Mouse (Mus musculus) G1E-ER4 (cell line): ENCODE measurements around the gene H2-DMb1. TPM values are rescaled to one million over a fixed set of nuclear protein-coding genes. Genes with fewer than 3 reads are reported as not detected.

Experiments used
- GATA1 ChIP-seq: IDR thresholded peaks from one replicate; pipeline ENCODE4 v1.8.0; 2012; ENCODE audit warnings: low read length, inconsistent platforms
- polyA plus RNA-seq: library from polyadenylated mRNA; stranded (reverse); fragments of >175 nt; gene quantifications from 2 replicates; pipeline ENCODE4 v1.2.3, GENCODE M21; 2012

H2-DMb1 gene
- 0.10 TPM in 1 of 2 replicates, not detected in the other for polyA plus RNA-seq

DNA sequence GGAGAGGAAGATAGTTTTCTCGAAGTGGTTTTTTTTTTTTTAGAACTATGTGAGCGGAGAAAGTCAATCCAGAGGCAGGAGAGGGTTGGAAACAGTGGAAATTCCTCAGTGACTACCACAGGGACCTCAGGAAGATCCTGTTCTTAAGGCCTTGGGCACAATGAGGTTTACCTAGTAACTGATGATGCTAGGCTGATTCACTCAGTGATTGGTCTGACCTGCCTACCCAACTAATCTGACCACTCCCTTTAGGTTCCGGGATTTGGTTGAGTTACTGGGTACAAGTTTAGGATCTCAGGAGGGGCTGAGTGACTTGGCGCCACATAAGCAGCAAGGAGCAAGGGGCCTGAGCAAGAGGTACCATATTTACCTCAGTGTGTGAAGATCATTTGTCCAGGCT is at the start of gene H2-DMb1:
Gene H2-DMb1, plus strand, starts transcription at position 150 of the 400 bp plus-strand sequence.
- no peak for TF ChIP-seq GATA1

DNA sequence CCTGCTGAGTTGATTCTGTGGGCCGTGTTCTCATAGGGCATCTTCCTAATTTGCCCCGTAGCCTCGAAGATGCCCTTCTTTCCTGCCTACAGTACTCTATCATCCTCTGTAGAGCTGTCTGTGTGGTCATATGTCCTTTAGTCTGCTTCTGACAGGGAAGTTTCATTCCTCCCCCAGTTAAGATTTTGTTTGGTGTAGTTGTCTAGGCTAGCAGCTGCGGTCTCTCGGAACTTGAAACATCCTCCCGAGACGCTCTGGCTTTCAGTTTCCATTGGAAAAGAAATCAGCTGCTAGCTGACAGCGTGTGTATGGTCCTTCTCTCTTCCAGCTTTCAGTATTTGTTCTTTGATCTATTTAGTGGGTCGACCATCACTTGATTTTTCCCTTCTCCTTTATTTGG is 48.1 kb upstream of the H2-DMb1 start:
- no peak for TF ChIP-seq GATA1

DNA sequence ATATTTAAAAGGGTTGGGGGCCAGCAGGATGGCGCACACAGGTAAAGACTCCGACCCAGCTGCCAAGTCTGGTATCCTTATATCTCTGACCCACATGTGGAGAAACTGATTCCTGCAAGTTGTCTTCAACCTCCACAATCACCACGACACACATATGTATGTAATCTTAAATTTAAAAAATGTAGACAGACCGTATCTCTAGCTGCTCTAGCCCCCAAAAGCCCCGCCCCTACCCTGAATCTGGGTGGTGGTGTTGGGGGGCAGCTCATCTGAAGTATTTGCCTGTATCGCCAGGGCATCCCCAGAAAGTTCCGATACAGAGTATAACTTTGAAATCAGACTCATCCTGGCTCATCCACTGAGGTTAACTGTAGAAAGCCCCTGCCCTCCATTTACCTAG is 46.3 kb upstream of the H2-DMb1 start:
- no peak for TF ChIP-seq GATA1

DNA sequence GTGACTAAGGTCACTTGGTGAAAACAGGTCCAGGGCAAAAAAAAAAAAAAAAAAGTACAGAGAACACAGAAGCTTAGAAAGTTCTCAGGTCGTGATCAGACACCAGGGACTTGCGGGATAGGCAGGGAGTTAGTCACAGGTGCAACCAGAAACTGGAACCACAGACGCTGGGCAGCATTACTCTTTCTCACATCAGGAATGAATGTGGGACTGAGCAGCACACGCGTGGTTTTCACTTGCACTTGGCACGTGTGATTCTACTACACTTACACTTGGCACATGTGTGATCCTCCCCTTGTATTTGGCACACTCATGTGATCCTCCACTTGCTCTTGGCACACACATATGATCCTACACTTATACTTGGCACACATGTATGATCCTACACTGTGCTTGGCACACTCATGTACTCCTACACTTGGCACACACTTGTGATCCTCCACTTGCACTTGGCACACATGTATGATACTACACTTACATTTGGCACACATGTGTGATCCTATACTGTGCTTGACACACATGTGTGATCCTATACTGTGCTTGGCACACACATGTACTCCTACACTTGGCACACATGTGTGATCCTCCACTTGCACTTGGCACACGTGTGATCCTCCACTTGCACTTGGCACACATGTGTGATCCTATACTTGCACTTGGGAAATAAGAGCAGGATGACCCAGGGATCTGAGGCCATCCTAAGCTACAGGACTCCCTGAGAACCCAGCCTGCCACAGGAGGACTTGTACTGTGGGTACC is 45.6 kb upstream of the H2-DMb1 start:
- TF ChIP-seq GATA1, result no peak

DNA sequence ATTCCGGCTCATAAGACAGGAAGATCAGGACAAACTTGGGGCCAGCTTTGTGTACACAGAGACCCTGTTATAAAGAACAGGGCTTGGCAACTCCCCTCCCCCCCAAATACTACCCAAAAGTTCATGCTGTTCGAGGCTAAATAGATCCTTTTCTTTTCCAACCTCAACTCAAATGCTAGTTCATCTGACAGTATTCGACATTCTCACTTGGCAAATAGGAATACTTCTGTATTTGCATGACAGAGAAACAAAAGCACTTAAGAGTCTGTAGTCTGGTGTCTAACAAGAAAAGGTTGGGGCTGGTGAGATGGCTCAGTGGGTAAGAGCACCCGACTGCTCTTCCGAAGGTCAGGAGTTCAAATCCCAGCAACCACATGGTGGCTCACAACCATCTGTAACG is 44.4 kb upstream of the H2-DMb1 start:
- no peak for TF ChIP-seq GATA1

DNA sequence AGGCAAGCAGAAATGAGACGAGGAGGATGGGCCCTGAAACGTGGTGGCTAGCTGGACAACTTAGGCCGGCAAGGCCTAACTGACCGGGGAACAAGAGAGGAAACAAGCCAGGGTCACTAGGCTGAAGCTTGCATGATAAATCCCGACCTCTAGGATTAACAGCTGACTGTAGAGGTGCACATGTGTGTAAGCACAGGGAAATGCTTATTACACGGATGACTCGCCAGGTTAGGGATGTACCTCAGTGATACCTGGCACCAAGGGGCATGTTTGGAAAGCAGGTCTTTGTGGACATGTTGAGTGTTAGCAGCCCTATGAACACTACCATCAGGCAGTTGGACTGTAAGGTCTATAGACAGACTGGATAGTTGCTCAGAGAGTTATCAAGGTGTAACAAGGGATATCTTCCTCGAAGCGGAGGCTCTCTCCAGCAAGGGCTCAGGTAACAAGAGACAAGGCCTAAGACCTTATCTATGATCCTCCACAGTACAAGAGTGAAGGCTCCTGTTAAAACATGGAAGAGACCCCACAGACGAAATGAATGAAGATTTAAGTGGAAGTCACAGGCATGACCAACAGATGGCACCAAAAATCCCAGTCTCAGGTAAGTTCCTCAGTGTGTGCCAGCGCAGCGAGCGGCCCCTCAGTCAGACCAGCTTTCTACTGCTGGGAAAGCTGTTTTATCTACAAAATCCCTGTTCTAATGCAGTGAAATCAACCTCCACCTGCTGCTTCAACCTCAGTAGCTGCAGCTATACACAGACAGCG is 43.6 kb upstream of the H2-DMb1 start:
- no peak for TF ChIP-seq GATA1

DNA sequence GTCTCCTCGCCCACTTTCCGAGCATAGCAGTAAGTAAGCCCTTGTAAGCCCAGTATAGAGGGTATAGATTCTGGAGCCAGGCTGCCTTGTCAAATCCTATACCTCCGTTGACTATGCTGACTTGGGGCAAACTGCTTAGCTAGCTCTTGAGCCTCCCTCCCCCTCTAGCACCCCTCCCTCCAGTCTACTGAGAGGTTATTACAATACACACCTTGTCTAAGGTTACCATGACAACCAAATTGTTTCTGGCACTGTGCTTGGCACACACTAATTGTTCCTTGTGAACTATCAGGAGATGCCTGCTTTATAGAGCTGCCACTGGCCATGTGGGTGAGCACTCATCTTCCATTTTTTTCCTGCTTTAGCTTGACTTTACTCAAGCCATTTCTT is 43.1 kb upstream of the H2-DMb1 start:
- no peak for TF ChIP-seq GATA1

- no peak for TF ChIP-seq GATA1
These were observed 42.6 kb upstream of the H2-DMb1 start for GRCm38 (mm10) chr17:34110309-34110708.

GRCm38 (mm10) chr17:34114114-34114513 is 38.8 kb upstream of the H2-DMb1 start:
- TF ChIP-seq GATA1, result no peak

- TF ChIP-seq GATA1, result no peak
These were observed 36.0 kb upstream of the H2-DMb1 start for GRCm38 (mm10) chr17:34116736-34117370.

- no peak for TF ChIP-seq GATA1
These were observed 35.3 kb upstream of the H2-DMb1 start for GRCm38 (mm10) chr17:34117421-34118112.

DNA sequence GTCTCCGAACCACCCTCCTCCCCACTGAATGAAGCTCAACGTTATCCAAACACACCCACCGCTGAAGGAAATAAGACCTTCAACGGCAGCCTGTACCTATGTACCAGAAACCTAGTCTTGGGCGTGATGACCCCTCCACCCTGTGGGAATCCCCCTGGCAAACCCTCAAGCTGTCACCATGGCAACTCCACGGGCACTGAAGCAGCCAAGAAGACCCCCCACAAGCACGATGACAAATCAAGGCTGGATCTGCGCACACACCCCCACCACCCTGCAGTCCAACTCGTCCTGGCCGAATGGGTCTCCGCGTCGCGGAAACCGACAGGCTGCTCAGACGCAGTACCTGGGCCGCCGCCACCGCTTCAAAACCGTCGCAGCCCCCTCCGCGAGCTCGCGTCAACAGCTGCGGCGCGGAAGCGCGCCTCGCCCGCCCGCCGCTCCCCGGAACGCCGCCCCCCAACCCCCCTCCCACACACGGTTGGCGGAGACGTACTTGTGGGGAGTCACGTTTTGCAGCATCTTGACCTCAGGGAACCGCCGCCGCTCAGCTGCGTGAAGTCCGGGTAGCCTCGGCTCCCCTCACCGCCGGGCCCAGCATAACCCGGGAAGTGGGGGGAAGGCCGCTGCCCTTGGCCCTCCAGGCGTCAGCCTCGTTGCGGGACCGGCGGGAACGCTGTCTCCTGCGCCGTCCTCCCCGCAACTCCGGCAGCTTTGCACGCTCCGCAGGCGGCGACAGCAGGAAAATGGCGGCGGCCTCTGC is 34.6 kb upstream of the H2-DMb1 start:
- TF ChIP-seq GATA1, result no peak

- no peak for TF ChIP-seq GATA1
These were observed 34.0 kb upstream of the H2-DMb1 start for GRCm38 (mm10) chr17:34118873-34119248.

- no peak for TF ChIP-seq GATA1
These were observed 33.4 kb upstream of the H2-DMb1 start, which contains the start of gene H2-DMa for GRCm38 (mm10) chr17:34119249-34120179. H2-DMa (plus strand) TSS chr17:34119541.
